10 mouse cellular contexts compared by ENCODE assay signal in the genomic region with DNA sequence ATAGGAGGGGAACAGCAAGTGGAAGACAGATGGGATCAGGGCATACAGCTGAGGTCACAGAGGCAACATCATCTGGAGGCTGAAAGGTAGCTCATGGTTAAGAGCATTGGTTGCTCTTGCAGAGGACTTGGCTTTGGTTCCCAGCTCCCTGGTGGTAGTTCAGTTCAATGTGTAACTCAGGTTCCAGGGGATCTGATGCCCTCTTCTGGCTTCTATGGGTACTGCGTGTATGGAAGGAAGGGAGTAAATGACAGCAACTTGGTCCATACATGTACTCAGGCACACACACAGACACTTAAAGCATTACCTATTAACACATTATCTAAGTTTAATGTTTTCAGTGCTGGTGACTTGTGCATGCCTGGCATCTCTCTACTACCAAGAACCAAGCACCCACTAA. TPM values are rescaled to one million over a fixed set of nuclear protein-coding genes. Genes with fewer than 3 reads are reported as not detected.
DNase-seq lines count a peak whose midpoint lies in the region; ATAC-seq and TF ChIP-seq lines count a peak whose summit lies in the region.
"Had no signal": no experiment of that assay in that cellular context is flagged by ENCODE, and none has a peak within 500 bp of the region (broad histone marks: within the 10 kb centered on the region; RNA-seq: fewer than 3 reads in every experiment).

No protein-coding gene starts in this region.

- H3K4me3 ChIP-seq in left cerebral cortex, adult 2 months, result no peak overlapping the region
- no peak overlapping the region for H3K4me3 ChIP-seq in ES-E14 (ENCODE audit: insufficient read depth in 1 of 2, low read depth in 1 of 2, low read length in 2 of 2, poor library complexity in 1 of 2, severe bottlenecking in 1 of 2)
- no peak overlapping the region for H3K4me3 ChIP-seq in liver, embryonic 14.5 days (ENCODE audit: insufficient read depth in 1 of 2, low read depth in 2 of 2, low read length in 2 of 2)

- in situ Hi-C loops in ES-E14 (cut with MboI; ENCODE audit: low sequenced_read_pairs in 2 of 2, unreplicated experiment in 2 of 2), result loop anchor here in 1 of 2 experiments (25.0 kb wide), 1 partner anchor 443 kb away; no protein-coding TSS in a partner anchor

- TF ChIP-seq CTCF in left cerebral cortex, adult 2 months (IDR thresholded peaks at IDR 0.05), result peak; percentile 52
- peak; percentile 73 for TF ChIP-seq CTCF in liver, embryonic 14.5 days (IDR thresholded peaks at IDR 0.05; ENCODE audit: low read depth)

- no peak overlapping the region; the same call in 1 of the 2 replicates for H3K27ac ChIP-seq in left cerebral cortex, adult 2 months
- H3K27ac ChIP-seq in ES-E14 (ENCODE audit: insufficient read depth, low read depth, low read length, poor library complexity, severe bottlenecking), result no peak overlapping the region
- H3K27ac ChIP-seq in liver, embryonic 14.5 days, result no peak overlapping the region

- no peaks in the 10 kb centered on the region for H3K9me3 ChIP-seq in ES-E14 (ENCODE audit: control insufficient read depth, insufficient read depth, low read depth, low read length)
- H3K9me3 ChIP-seq in liver, embryonic 14.5 days (ENCODE audit: control insufficient read depth, low read length), result no peaks in the 10 kb centered on the region

- intact Hi-C loops in left cerebral cortex, adult 2 months (cut with DNase I), result no loop called here
- intact Hi-C loops in left cerebral cortex, postnatal 36 days (cut with DNase I), result loop anchor here (2.0 kb wide), 1 partner anchor 77 kb away; no protein-coding TSS in a partner anchor

- H3K4me2 ChIP-seq in liver, embryonic 14.5 days (ENCODE audit: low read depth), result no peak overlapping the region

- DNase-seq in CD4-positive, CD25-positive, alpha-beta regulatory T cell, adult 2 months (ENCODE audit: low read depth, low spot score), result peak; percentile 36
- no peak for DNase-seq in left cerebral cortex, adult 2 months (ENCODE audit: extremely low spot score in 1 of 2, low spot score in 2 of 2)
- DNase-seq in left cerebral cortex, postnatal 36 days (ENCODE audit: low spot score in 2 of 2), result no peak
- no peak for DNase-seq in ES-E14 (ENCODE audit: low read depth, low spot score)
- DNase-seq in liver, embryonic 14.5 days (ENCODE audit: low read depth in 3 of 3, low spot score in 3 of 3), result no peak
- DNase-seq in adrenal gland, adult (ENCODE audit: inconsistent age in 2 of 2, low spot score in 1 of 2), result no peak
- no peak for DNase-seq in heart, adult 18-20 months
- DNase-seq: kidney, postnatal 10 days; lung, postnatal 4 days had no signal

- H3K36me3 ChIP-seq in ES-E14 (ENCODE audit: control insufficient read depth, insufficient read depth, low read length, poor library complexity, severe bottlenecking), result no peaks in the 10 kb centered on the region
- H3K36me3 ChIP-seq in liver, embryonic 14.5 days (replicated peaks; ENCODE audit: control insufficient read depth, insufficient read depth, low read depth), result no peaks in the 10 kb centered on the region

- no peaks in the 10 kb centered on the region for H3K27me3 ChIP-seq in liver, embryonic 14.5 days (ENCODE audit: control insufficient read depth, insufficient read depth, low read length)

- peaks cover 0 to 7% of the 10 kb centered on the region in 2 experiments; a peak in 1 of 4 replicates for H3K4me1 ChIP-seq in ES-E14 (ENCODE audit: control insufficient read depth in 2 of 2, insufficient read depth in 2 of 2, low read length in 2 of 2, poor library complexity in 1 of 2)
- H3K4me1 ChIP-seq in liver, embryonic 14.5 days (replicated peaks; ENCODE audit: control insufficient read depth in 2 of 2, insufficient read depth in 2 of 2, low read length in 1 of 2), result no peaks in the 10 kb centered on the region

- ATAC-seq in CD4-positive, CD25-positive, alpha-beta regulatory T cell, adult 4 months, result no peak
- no peak for ATAC-seq in liver, embryonic 14.5 days (ENCODE audit: insufficient read depth)

- no peak for TF ChIP-seq EP300 in liver, embryonic 14.5 days (IDR thresholded peaks at IDR 0.05; ENCODE audit: low read depth)

- WGBS in liver, embryonic 14.5 days (ENCODE audit: insufficient replicate concordance), result 85% methylated on average over 1 of the region's 1 CpGs

- H3K9ac ChIP-seq in ES-E14 (ENCODE audit: insufficient read depth, low read depth, low read length, poor library complexity, severe bottlenecking), result no peak overlapping the region
- H3K9ac ChIP-seq in liver, embryonic 14.5 days (replicated peaks), result no peak overlapping the region

TF ChIP-seq in ES-E14, 5 proteins besides CTCF, POLR2A, EP300 and RAD21:
- TF ChIP-seq HCFC1 (IDR thresholded peaks at IDR 0.05; ENCODE audit: borderline replicate concordance, insufficient read depth, low read length), result no peak
- no peak for TF ChIP-seq MAFK (IDR thresholded peaks at IDR 0.05; ENCODE audit: insufficient read depth, low read depth, low read length)
- peak; percentile 64; the same call in 1 of the 2 replicates for TF ChIP-seq ZC3H11A (IDR thresholded peaks at IDR 0.05; ENCODE audit: borderline replicate concordance, low read depth, low read length)
TF ChIP-seq in ES-E14: peak in this region for 1.

RNA-seq across cellular contexts. Expression of gene Bod1, which starts 22.4 kb away (rescaled TPM):
- 1 to 10 TPM; 7.6 to 8.2 TPM for polyA plus RNA-seq in CD4-positive, CD25-positive, alpha-beta regulatory T cell, adult 4 months (2017; shearing (Covaris generic))
- 100 to 1,000 TPM; 100 to 101 TPM for total RNA-seq in left cerebral cortex, adult 2 months (2021)
- total RNA-seq in left cerebral cortex, postnatal 36 days (2021), result 100 to 1,000 TPM in 1 of 2 experiments, 10 to 100 TPM in 1; 97.5 to 110 TPM
- total RNA-seq in ES-E14 (2012; rRNA removed), result 52.5 and 72.3 TPM in 2 replicates
- polyA plus RNA-seq in liver, embryonic 14.5 days (2012; rRNA removed), result 10.7 and 12.9 TPM in 2 replicates
- 11.6 and 12.2 TPM in 2 replicates for polyA plus RNA-seq in liver, embryonic 14.5 days (2014; fragmentation: Nextera tagmentation; extraction: Ambion mirVana)
- 100 to 1,000 TPM; 134 to 154 TPM for total RNA-seq in heart, adult 18-20 months (2021)
